Mouse (Mus musculus) kidney, embryonic 16.5 days (tissue): ENCODE results near the gene Psmd1. TPM values are rescaled to one million over a fixed set of nuclear protein-coding genes. Genes with fewer than 3 reads are reported as not detected.

Source experiments
- ATAC-seq: fragments of 200-750 bp; cut with Nextera tagmentation; 2 replicates; pipeline ENCODE4 v1.8.0; 2017; ENCODE audit warnings: moderate TSS enrichment; ENCODE audit not compliant: low FRiP score, low TSS enrichment
- H3K27ac ChIP-seq: fragments of 300-500 bp; sonication (generic); 2 replicates; pipeline ENCODE4 v1.5.1; 2014; ENCODE audit warnings: low read length
- H3K27me3 ChIP-seq: fragments of 300-500 bp; sonication (generic); 2 replicates; pipeline ENCODE4 v1.6.1; 2014; ENCODE audit warnings: low read length, control low read depth, mixed read lengths; ENCODE audit not compliant: insufficient read depth
- H3K36me3 ChIP-seq: fragments of 300-500 bp; sonication (generic); 2 replicates; pipeline ENCODE4 v1.6.1; 2014; ENCODE audit warnings: low read length, control low read depth, mixed read lengths; ENCODE audit not compliant: insufficient read depth
- H3K4me1 ChIP-seq: fragments of 300-500 bp; sonication (generic); 2 replicates; pipeline ENCODE4 v1.6.1; 2014; ENCODE audit warnings: low read length, control low read depth, mixed read lengths; ENCODE audit not compliant: insufficient read depth
- H3K4me2 ChIP-seq: fragments of 300-500 bp; sonication (generic); replicated peaks from 2 replicates; pipeline ENCODE4 v1.6.1; 2014; ENCODE audit warnings: low read depth, low read length
- H3K4me3 ChIP-seq: fragments of 300-500 bp; sonication (generic); 2 replicates; pipeline ENCODE4 v1.5.1; 2014; ENCODE audit warnings: mild to moderate bottlenecking, low read length
- H3K9ac ChIP-seq: fragments of 300-500 bp; sonication (generic); replicated peaks from 2 replicates; pipeline ENCODE4 v1.6.1; 2014; ENCODE audit warnings: low read length
- H3K9me3 ChIP-seq: fragments of 300-500 bp; sonication (generic); 2 replicates; pipeline ENCODE4 v1.6.1; 2016; ENCODE audit warnings: low read length, control low read depth
- WGBS: fragments of 180-500 bp; shearing (Covaris S2); extraction: QIAGEN DNeasy Blood & Tissue Kit; methylation state at CpG from one replicate; pipeline ENCODE4 v1.1.7; 2014; 5-methylcytosine and 5-hydroxymethylcytosine counted together
- polyA plus RNA-seq: library from polyadenylated mRNA; unstranded; fragments of >200 nt; fragmentation: Nextera tagmentation; extraction: Ambion mirVana; gene quantifications from 2 replicates; pipeline ENCODE4 v1.2.1, GENCODE M21; 2015

Psmd1 gene
- polyA plus RNA-seq, 1 experiment from 2014 or later: 194 TPM

- Histone ChIP-seq H3K27ac (peak within 1 kb of the TSS; percentile 85), H3K36me3 (0 out of 2 replicates have a peak, but pooled peaks cover 8% of the 10 kb centered on the region), H3K4me3 (peak within 1 kb of the TSS; percentile 77), H3K9ac (peak within 1 kb of the TSS; percentile 78), H3K4me1 (peaks cover 7% of the 10 kb centered on the region), H3K9me3 (no peaks in the 10 kb centered on the region), H3K4me2 (peak within 1 kb of the TSS; percentile 67), H3K27me3 (no peaks in the 10 kb centered on the region)
- 3% methylated on average over 40 of the region's 40 CpGs for WGBS
- peak; percentile 99 for ATAC-seq
Measured at GRCm38 (mm10) chr1:86154133-86154823, 90.1 kb downstream of the Psmd1 start, which contains the start of gene Armc9. Gene Armc9 (plus strand): TSS chr1:86154780.

GRCm38 (mm10) chr1:86154824-86155164, 90.6 kb downstream of the Psmd1 start:
- WGBS: 0% methylated on average over 18 of the region's 18 CpGs
- 0 out of 2 replicates have a peak, but pooled peaks cover 8% of the 10 kb centered on the region for H3K36me3 ChIP-seq
- peak overlapping the region; percentile 67 for H3K4me2 ChIP-seq
- H3K27ac ChIP-seq: no peak overlapping the region
- H3K27me3 ChIP-seq: no peaks in the 10 kb centered on the region
- ATAC-seq: no peak
- peaks cover 7% of the 10 kb centered on the region for H3K4me1 ChIP-seq
- H3K4me3 ChIP-seq: peak overlapping the region; percentile 77
- no peaks in the 10 kb centered on the region for H3K9me3 ChIP-seq
- peak overlapping the region; percentile 75 for H3K9ac ChIP-seq

- Histone ChIP-seq H3K36me3 (peaks cover 14% of the 10 kb centered on the region; the same call in 1 of the 2 replicates), H3K27ac (no peak overlapping the region), H3K27me3 (no peaks in the 10 kb centered on the region), H3K9ac (no peak overlapping the region), H3K9me3 (no peaks in the 10 kb centered on the region), H3K4me3 (no peak overlapping the region), H3K4me2 (no peak overlapping the region), H3K4me1 (peaks cover 7% of the 10 kb centered on the region)
- ATAC-seq: no peak
- WGBS: 81% methylated on average over 3 of the region's 3 CpGs
Measured at GRCm38 (mm10) chr1:86156075-86156474, 91.9 kb downstream of the Psmd1 start.

- WGBS: 87% methylated on average over 6 of the region's 6 CpGs
- no peak overlapping the region for H3K4me3 ChIP-seq
- H3K27me3 ChIP-seq: no peaks in the 10 kb centered on the region
- H3K4me1 ChIP-seq: peaks cover 7% of the 10 kb centered on the region
- no peak overlapping the region for H3K27ac ChIP-seq
- peaks cover 18% of the 10 kb centered on the region for H3K36me3 ChIP-seq
- no peaks in the 10 kb centered on the region for H3K9me3 ChIP-seq
- ATAC-seq: no peak
- H3K4me2 ChIP-seq: no peak overlapping the region
- no peak overlapping the region for H3K9ac ChIP-seq
Measured at GRCm38 (mm10) chr1:86156595-86156994, 92.4 kb downstream of the Psmd1 start.

- peaks cover 33% of the 10 kb centered on the region for H3K36me3 ChIP-seq
- H3K4me1 ChIP-seq: peaks cover 6% of the 10 kb centered on the region
- no peaks in the 10 kb centered on the region for H3K27me3 ChIP-seq
- no peaks in the 10 kb centered on the region for H3K9me3 ChIP-seq
- no peak for ATAC-seq
- H3K27ac ChIP-seq: no peak overlapping the region
- H3K4me2 ChIP-seq: no peak overlapping the region
- no peak overlapping the region for H3K9ac ChIP-seq
- 92% methylated on average over 6 of the region's 6 CpGs for WGBS
- H3K4me3 ChIP-seq: no peak overlapping the region
Measured at GRCm38 (mm10) chr1:86160059-86160458, 95.9 kb downstream of the Psmd1 start.

GRCm38 (mm10) chr1:86160479-86160878, 96.3 kb downstream of the Psmd1 start:
- Histone ChIP-seq H3K4me2 (no peak overlapping the region), H3K36me3 (peaks cover 33% of the 10 kb centered on the region), H3K4me3 (no peak overlapping the region), H3K27me3 (no peaks in the 10 kb centered on the region), H3K27ac (no peak overlapping the region), H3K4me1 (peaks cover 2% of the 10 kb centered on the region), H3K9me3 (no peaks in the 10 kb centered on the region), H3K9ac (no peak overlapping the region)
- WGBS: 92% methylated on average over 5 of the region's 5 CpGs
- no peak for ATAC-seq

GRCm38 (mm10) chr1:86161061-86161460, 96.9 kb downstream of the Psmd1 start:
- Histone ChIP-seq H3K9me3 (no peaks in the 10 kb centered on the region), H3K27me3 (no peaks in the 10 kb centered on the region), H3K36me3 (peaks cover 33% of the 10 kb centered on the region), H3K4me2 (no peak overlapping the region), H3K9ac (no peak overlapping the region), H3K4me3 (no peak overlapping the region), H3K27ac (no peak overlapping the region), H3K4me1 (no peaks in the 10 kb centered on the region)
- no peak for ATAC-seq
- WGBS: 95% methylated on average over 5 of the region's 5 CpGs

GRCm38 (mm10) chr1:86174602-86175001, 110.4 kb downstream of the Psmd1 start:
- no peak for ATAC-seq
- Histone ChIP-seq H3K36me3 (peaks cover 24% of the 10 kb centered on the region), H3K4me2 (no peak overlapping the region), H3K9ac (no peak overlapping the region), H3K27me3 (no peaks in the 10 kb centered on the region), H3K27ac (no peak overlapping the region), H3K4me3 (no peak overlapping the region), H3K9me3 (no peaks in the 10 kb centered on the region), H3K4me1 (no peaks in the 10 kb centered on the region)
- 92% methylated on average over 5 of the region's 5 CpGs for WGBS

GRCm38 (mm10) chr1:86176066-86176465, 111.9 kb downstream of the Psmd1 start:
- Histone ChIP-seq H3K36me3 (peaks cover 18% of the 10 kb centered on the region), H3K9ac (no peak overlapping the region), H3K4me1 (no peaks in the 10 kb centered on the region), H3K4me2 (no peak overlapping the region), H3K27ac (peak overlapping the region; percentile 33; the same call in 1 of the 2 replicates), H3K9me3 (no peaks in the 10 kb centered on the region), H3K27me3 (no peaks in the 10 kb centered on the region), H3K4me3 (no peak overlapping the region)
- WGBS: 55% methylated on average over 2 of the region's 2 CpGs
- ATAC-seq: peak; percentile 66

- peak; percentile 54; the same call in 1 of the 2 replicates for ATAC-seq
- Histone ChIP-seq H3K4me2 (no peak overlapping the region), H3K9me3 (no peaks in the 10 kb centered on the region), H3K36me3 (0 out of 2 replicates have a peak, but pooled peaks cover 6% of the 10 kb centered on the region), H3K9ac (no peak overlapping the region), H3K27ac (no peak overlapping the region), H3K4me3 (no peak overlapping the region), H3K27me3 (no peaks in the 10 kb centered on the region), H3K4me1 (no peaks in the 10 kb centered on the region)
- WGBS: 48% methylated on average over 7 of the region's 7 CpGs
Measured at GRCm38 (mm10) chr1:86178462-86179253, 114.5 kb downstream of the Psmd1 start.
